Mouse (Mus musculus) midbrain, postnatal 0 days (tissue): ENCODE measurements around the gene Abtb2. TPM values are rescaled to one million over a fixed set of nuclear protein-coding genes. Genes with fewer than 3 reads are reported as not detected.

Experiments
- ATAC-seq: fragments of 200-750 bp; cut with Nextera tagmentation; 2 replicates; pipeline ENCODE4 v1.8.0; 2017; ENCODE audit warnings: moderate number of reproducible peaks, mild to moderate bottlenecking, moderate TSS enrichment, moderate library complexity; ENCODE audit not compliant: low FRiP score
- DNase-seq: peaks from one replicate; pipeline ENCODE4 v3.0.0-alpha.2; 2015; ENCODE audit warnings: low spot score
- H3K27ac ChIP-seq: fragments of 300-500 bp; sonication (generic); 2 replicates; pipeline ENCODE4 v1.5.1; 2014; ENCODE audit warnings: low read depth, mild to moderate bottlenecking, low read length, mixed read lengths
- H3K27me3 ChIP-seq: fragments of 300-500 bp; sonication (generic); 2 replicates; pipeline ENCODE4 v1.6.1; 2014; ENCODE audit warnings: low read length, control low read depth, mixed read lengths; ENCODE audit not compliant: insufficient read depth
- H3K36me3 ChIP-seq: fragments of 300-500 bp; sonication (generic); 2 replicates; pipeline ENCODE4 v1.6.1; 2014; ENCODE audit warnings: low read length, control low read depth, mixed read lengths; ENCODE audit not compliant: insufficient read depth
- H3K4me1 ChIP-seq: fragments of 300-500 bp; sonication (generic); 2 replicates; pipeline ENCODE4 v1.6.1; 2014; ENCODE audit warnings: mild to moderate bottlenecking, control low read depth, antibody characterized with exemption, low read length, mixed read lengths; ENCODE audit not compliant: insufficient read depth
- H3K4me2 ChIP-seq: fragments of 300-500 bp; sonication (generic); 2 replicates; pipeline ENCODE4 v1.6.1; 2014; ENCODE audit warnings: low read depth, mild to moderate bottlenecking, low read length, mixed read lengths; ENCODE audit not compliant: poor library complexity, severe bottlenecking
- H3K4me3 ChIP-seq: fragments of 300-500 bp; sonication (generic); 2 replicates; pipeline ENCODE4 v1.5.1; 2014; ENCODE audit warnings: low read depth, mild to moderate bottlenecking, low read length, moderate library complexity
- H3K9ac ChIP-seq: fragments of 300-500 bp; sonication (generic); replicated peaks from 2 replicates; pipeline ENCODE4 v1.6.1; 2014; ENCODE audit warnings: mild to moderate bottlenecking, low read length, moderate library complexity, mixed read lengths; ENCODE audit not compliant: poor library complexity, severe bottlenecking
- H3K9me3 ChIP-seq: fragments of 300-500 bp; sonication (generic); 2 replicates; pipeline ENCODE4 v1.6.1; 2016; ENCODE audit warnings: low read length, control low read depth
- CTCF ChIP-seq: IDR thresholded peaks from 2 replicates; pipeline ENCODE4 v1.5.1; 2016; ENCODE audit warnings: antibody characterized with exemption, mild to moderate bottlenecking
- WGBS: fragments of 180-500 bp; shearing (Covaris S2); extraction: QIAGEN DNeasy Blood & Tissue Kit; methylation state at CpG from one replicate; pipeline ENCODE4 v1.1.7; 2014; 5-methylcytosine and 5-hydroxymethylcytosine counted together
- polyA plus RNA-seq: library from polyadenylated mRNA; unstranded; fragments of >200 nt; fragmentation: Nextera tagmentation; extraction: Ambion mirVana; gene quantifications from 2 replicates; pipeline ENCODE4 v1.2.1, GENCODE M21; 2015
- total RNA-seq: library from RNA; depleted of rRNA; stranded (reverse); fragments of >200 nt; gene quantifications from 2 replicates; pipeline ENCODE4 v1.2.3, GENCODE M21; 2014

The Abtb2 gene
- total and polyA plus RNA-seq, 2 experiments from 2014 or later, result 7.4 to 21.8 TPM

GRCm38 (mm10) chr2:103731423-103731822, 165.3 kb downstream of the Abtb2 start:
- Histone ChIP-seq H3K27ac (no peak overlapping the region), H3K4me3 (no peak overlapping the region), H3K4me1 (no peaks in the 10 kb centered on the region), H3K9me3 (no peaks in the 10 kb centered on the region), H3K9ac (no peak overlapping the region), H3K4me2 (no peak overlapping the region), H3K36me3 (peaks cover 60% of the 10 kb centered on the region), H3K27me3 (no peaks in the 10 kb centered on the region)
- 89% methylated on average over 6 of the region's 6 CpGs for WGBS
- TF ChIP-seq CTCF, result no peak
- ATAC-seq (no peak), DNase-seq (no peak)

- TF ChIP-seq CTCF, result no peak
- Histone ChIP-seq H3K4me1 (no peaks in the 10 kb centered on the region), H3K4me2 (no peak overlapping the region), H3K4me3 (no peak overlapping the region), H3K36me3 (peaks cover 43% of the 10 kb centered on the region), H3K9ac (no peak overlapping the region), H3K27ac (no peak overlapping the region), H3K27me3 (no peaks in the 10 kb centered on the region), H3K9me3 (no peaks in the 10 kb centered on the region)
- DNase-seq (no peak), ATAC-seq (no peak)
- WGBS, result 97% methylated on average over 6 of the region's 6 CpGs
These were observed 176.7 kb downstream of the Abtb2 start for GRCm38 (mm10) chr2:103742821-103743220.

- no peak for DNase-seq
- 83% methylated on average over 2 of the region's 2 CpGs for WGBS
- Histone ChIP-seq H3K27me3 (no peaks in the 10 kb centered on the region), H3K4me1 (no peaks in the 10 kb centered on the region), H3K4me2 (no peak overlapping the region), H3K9ac (no peak overlapping the region), H3K36me3 (peaks cover 49% of the 10 kb centered on the region), H3K4me3 (no peak overlapping the region), H3K9me3 (no peaks in the 10 kb centered on the region), H3K27ac (no peak overlapping the region)
- no peak for ATAC-seq
- TF ChIP-seq CTCF, result no peak
These were observed 177.4 kb downstream of the Abtb2 start for GRCm38 (mm10) chr2:103743536-103743935.

GRCm38 (mm10) chr2:103743988-103744387, 177.9 kb downstream of the Abtb2 start:
- Histone ChIP-seq H3K9me3 (no peaks in the 10 kb centered on the region), H3K9ac (no peak overlapping the region), H3K27ac (no peak overlapping the region), H3K4me3 (no peak overlapping the region), H3K36me3 (peaks cover 46% of the 10 kb centered on the region), H3K4me1 (no peaks in the 10 kb centered on the region), H3K27me3 (no peaks in the 10 kb centered on the region), H3K4me2 (no peak overlapping the region)
- WGBS, result 82% methylated on average over 7 of the region's 7 CpGs
- TF ChIP-seq CTCF, result peak; percentile 86
- peak; percentile 65 for DNase-seq
- no peak for ATAC-seq

GRCm38 (mm10) chr2:103745481-103745880, 179.4 kb downstream of the Abtb2 start:
- WGBS, result 85% methylated on average over 5 of the region's 5 CpGs
- Histone ChIP-seq H3K27me3 (no peaks in the 10 kb centered on the region), H3K9ac (no peak overlapping the region), H3K36me3 (peaks cover 49% of the 10 kb centered on the region), H3K4me1 (no peaks in the 10 kb centered on the region), H3K4me2 (no peak overlapping the region), H3K9me3 (no peaks in the 10 kb centered on the region), H3K27ac (no peak overlapping the region), H3K4me3 (no peak overlapping the region)
- no peak for DNase-seq
- no peak for TF ChIP-seq CTCF
- ATAC-seq, result no peak

GRCm38 (mm10) chr2:103746096-103746495, 180.0 kb downstream of the Abtb2 start:
- no peak for ATAC-seq
- no peak for DNase-seq
- 79% methylated on average over 2 of the region's 2 CpGs for WGBS
- no peaks in the 10 kb centered on the region for H3K4me1 ChIP-seq
- TF ChIP-seq CTCF, result no peak
- H3K9ac ChIP-seq, result no peak overlapping the region
- H3K4me2 ChIP-seq, result no peak overlapping the region
- H3K27ac ChIP-seq, result no peak overlapping the region
- peaks cover 51% of the 10 kb centered on the region for H3K36me3 ChIP-seq
- H3K27me3 ChIP-seq, result no peaks in the 10 kb centered on the region
- H3K9me3 ChIP-seq, result no peaks in the 10 kb centered on the region
- no peak overlapping the region for H3K4me3 ChIP-seq
